Mouse (Mus musculus) left cerebral cortex, postnatal 14 days (tissue): ENCODE data around the gene 2900026A02Rik. TPM values are rescaled to one million over a fixed set of nuclear protein-coding genes. Genes with fewer than 3 reads are reported as not detected.
"Not testable (repeated sequence)": the region's sequence is repeated elsewhere in the genome, so short reads cannot be mapped to it uniquely, and the experiment has no call there.

Source experiments
- DNase-seq, 2 experiments: peaks; one replicate each; pipeline ENCODE4 v3.0.0; 2021 to 2022; ENCODE audit warnings: low spot score in 2 of 2, mixed read lengths in 1 of 2
- intact Hi-C: fragments of 180-260 bp; cut with DNase I; formaldehyde crosslinking; loops from one replicate; pipeline ENCODE4 v1.15.1; 2025
- total RNA-seq, 2 experiments: library from RNA; stranded (reverse); gene quantifications; 2 replicates each; pipeline ENCODE4 v1.2.3; 2021

2900026A02Rik gene
- total RNA-seq, 2 experiments from 2014 or later = 55.8 to 63.6 TPM

- intact Hi-C loops = no loop called here
- DNase-seq = no peak
Observed at GRCm38 (mm10) chr5:113111336-113111735, 109.7 kb downstream of the 2900026A02Rik start.

GRCm38 (mm10) chr5:113110929-113111328, 110.1 kb downstream of the 2900026A02Rik start:
- intact Hi-C loops = no loop called here
- DNase-seq = no peak

GRCm38 (mm10) chr5:113109651-113110050, 111.4 kb downstream of the 2900026A02Rik start:
- DNase-seq, intact Hi-C loops: not testable (repeated sequence)

- intact Hi-C loops = no loop called here
Observed at GRCm38 (mm10) chr5:113108165-113108764, 112.8 kb downstream of the 2900026A02Rik start.

GRCm38 (mm10) chr5:113107709-113108108, 113.3 kb downstream of the 2900026A02Rik start:
- intact Hi-C loops = no loop called here
- no peak for DNase-seq

More at GRCm38 (mm10) chr5:113108165-113108764, 112.8 kb downstream of the 2900026A02Rik start:
- DNase-seq = no peak

GRCm38 (mm10) chr5:113106594-113106993, 114.4 kb downstream of the 2900026A02Rik start:
- intact Hi-C loops = no loop called here
- DNase-seq = no peak

GRCm38 (mm10) chr5:113105481-113105880, 115.6 kb downstream of the 2900026A02Rik start:
- intact Hi-C loops = no loop called here

GRCm38 (mm10) chr5:113105035-113105434, 116.0 kb downstream of the 2900026A02Rik start:
- intact Hi-C loops = no loop called here

More at GRCm38 (mm10) chr5:113105481-113105880, 115.6 kb downstream of the 2900026A02Rik start:
- DNase-seq = no peak

GRCm38 (mm10) chr5:113102455-113102854, 118.6 kb downstream of the 2900026A02Rik start:
- intact Hi-C loops = loop anchor here (5.0 kb wide), 1 partner anchor 35 kb away; no protein-coding TSS in a partner anchor

More at GRCm38 (mm10) chr5:113105035-113105434, 116.0 kb downstream of the 2900026A02Rik start:
- DNase-seq = no peak

GRCm38 (mm10) chr5:113101457-113101856, 119.6 kb downstream of the 2900026A02Rik start:
- DNase-seq = no peak
- intact Hi-C loops = loop anchor here (2.0 to 5.0 kb wide), 2 partner anchors 36 to 53 kb away; no protein-coding TSS in a partner anchor

More at GRCm38 (mm10) chr5:113102455-113102854, 118.6 kb downstream of the 2900026A02Rik start:
- DNase-seq = no peak

GRCm38 (mm10) chr5:113100422-113100821, 120.6 kb downstream of the 2900026A02Rik start:
- DNase-seq = no peak
- intact Hi-C loops = loop anchor here (2.0 to 5.0 kb wide), 2 partner anchors 37 to 54 kb away; no protein-coding TSS in a partner anchor

GRCm38 (mm10) chr5:113099546-113099945, 121.5 kb downstream of the 2900026A02Rik start:
- intact Hi-C loops = loop anchor here (2.0 to 5.0 kb wide), 2 partner anchors 73 to 127 kb away; partner anchors contain the start of gene Tmem211
- DNase-seq = peak; percentile 96

- DNase-seq = no peak
- intact Hi-C loops = loop anchor here (5.0 kb wide), 1 partner anchor 75 kb away; no protein-coding TSS in a partner anchor
Observed at GRCm38 (mm10) chr5:113097551-113097950, 123.5 kb downstream of the 2900026A02Rik start.

GRCm38 (mm10) chr5:113095456-113095855, 125.6 kb downstream of the 2900026A02Rik start:
- no peak for DNase-seq
- intact Hi-C loops = loop anchor here (5.0 kb wide), 1 partner anchor 77 kb away; no protein-coding TSS in a partner anchor

- intact Hi-C loops = no loop called here
- no peak for DNase-seq
Observed at GRCm38 (mm10) chr5:113092406-113092805, 128.6 kb downstream of the 2900026A02Rik start.

GRCm38 (mm10) chr5:113091162-113091561, 129.9 kb downstream of the 2900026A02Rik start:
- intact Hi-C loops = no loop called here
- peak; percentile 66 to 89 for DNase-seq

GRCm38 (mm10) chr5:113090750-113091149, 130.3 kb downstream of the 2900026A02Rik start:
- intact Hi-C loops = no loop called here
- no peak for DNase-seq

- no peak for DNase-seq
- intact Hi-C loops = no loop called here
Observed at GRCm38 (mm10) chr5:113090077-113090690, 130.9 kb downstream of the 2900026A02Rik start.

GRCm38 (mm10) chr5:113087465-113087864, 133.6 kb downstream of the 2900026A02Rik start:
- no peak for DNase-seq
- intact Hi-C loops = no loop called here

GRCm38 (mm10) chr5:113086990-113087389, 134.0 kb downstream of the 2900026A02Rik start:
- no peak for DNase-seq
- intact Hi-C loops = no loop called here
